Comparison of ENCODE assay signal across 10 mouse cellular contexts in genomic region chr13:77548386-77548695, GRCm38 (mm10).
DNase-seq lines count a peak whose midpoint lies in the region; ATAC-seq and TF ChIP-seq lines count a peak whose summit lies in the region.
"Had no signal": no experiment of that assay in that cellular context is flagged by ENCODE, and none has a peak within 500 bp of the region (broad histone marks: within the 10 kb centered on the region; RNA-seq: fewer than 3 reads in every experiment).

No protein-coding gene starts in this region.

- H3K4me3 ChIP-seq in hindbrain, embryonic 14.5 days (replicated peaks; ENCODE audit: low read length) = peak overlapping the region; percentile 5; the same call in 1 of the 2 replicates
- no peak overlapping the region for H3K4me3 ChIP-seq in neural tube, embryonic 11.5 days (ENCODE audit: low read depth, low read length)
- no peak overlapping the region for H3K4me3 ChIP-seq in liver, postnatal 0 days (ENCODE audit: low read depth, low read length)
- H3K4me3 ChIP-seq: limb, embryonic 15.5 days had no signal

- H3K27ac ChIP-seq in hindbrain, embryonic 14.5 days = no peak overlapping the region
- H3K27ac ChIP-seq in neural tube, embryonic 11.5 days (ENCODE audit: low read depth, low read length) = no peak overlapping the region
- no peak overlapping the region for H3K27ac ChIP-seq in liver, postnatal 0 days (ENCODE audit: low read depth)
- H3K27ac ChIP-seq: limb, embryonic 15.5 days had no signal

- no peak for TF ChIP-seq CTCF in liver, postnatal 0 days (IDR thresholded peaks at IDR 0.05; ENCODE audit: low read depth)

- H3K36me3 ChIP-seq in hindbrain, embryonic 14.5 days (replicated peaks; ENCODE audit: control insufficient read depth, insufficient read depth) = no peaks in the 10 kb centered on the region
- H3K36me3 ChIP-seq in neural tube, embryonic 11.5 days (ENCODE audit: control insufficient read depth, insufficient read depth, low read length) = no peaks in the 10 kb centered on the region
- no peaks in the 10 kb centered on the region for H3K36me3 ChIP-seq in liver, postnatal 0 days (replicated peaks; ENCODE audit: insufficient read depth, low read length)
- H3K36me3 ChIP-seq: limb, embryonic 15.5 days had no signal

- WGBS in hindbrain, embryonic 14.5 days = 1% methylated on average over 3 of the region's 3 CpGs
- WGBS in neural tube, embryonic 11.5 days = 8% methylated on average over 3 of the region's 3 CpGs
- 27% methylated on average over 3 of the region's 3 CpGs for WGBS in liver, postnatal 0 days (ENCODE audit: insufficient replicate concordance)

- H3K9ac ChIP-seq in hindbrain, embryonic 14.5 days = peak overlapping the region; percentile 34; the same call in 1 of the 2 replicates
- no peak overlapping the region for H3K9ac ChIP-seq in neural tube, embryonic 11.5 days (ENCODE audit: low read length)
- no peak overlapping the region for H3K9ac ChIP-seq in liver, postnatal 0 days (replicated peaks)
- H3K9ac ChIP-seq: limb, embryonic 15.5 days had no signal

- H3K9me3 ChIP-seq in hindbrain, embryonic 14.5 days (ENCODE audit: control insufficient read depth, low read length) = no peaks in the 10 kb centered on the region
- no peaks in the 10 kb centered on the region for H3K9me3 ChIP-seq in neural tube, embryonic 11.5 days (ENCODE audit: control insufficient read depth, low read length)
- H3K9me3 ChIP-seq in liver, postnatal 0 days (ENCODE audit: low read length) = no peaks in the 10 kb centered on the region
- H3K9me3 ChIP-seq: limb, embryonic 15.5 days had no signal

- H3K4me1 ChIP-seq in hindbrain, embryonic 14.5 days (replicated peaks; ENCODE audit: control insufficient read depth, insufficient read depth, low read length) = peaks cover 8% of the 10 kb centered on the region
- no peaks in the 10 kb centered on the region for H3K4me1 ChIP-seq in neural tube, embryonic 11.5 days (ENCODE audit: control insufficient read depth, insufficient read depth, low read length)
- H3K4me1 ChIP-seq in liver, postnatal 0 days (ENCODE audit: insufficient read depth) = no peaks in the 10 kb centered on the region
- H3K4me1 ChIP-seq: limb, embryonic 15.5 days had no signal

- intact Hi-C loops in gastrocnemius, postnatal 36 days (cut with DNase I) = no loop called here

- TF ChIP-seq EP300 in liver, postnatal 0 days (IDR thresholded peaks at IDR 0.05; ENCODE audit: low read depth) = no peak

- DNase-seq in kidney, postnatal 10 days = peak; percentile 13
- no peak for DNase-seq in kidney, adult 9 months
- DNase-seq in embryo, embryonic 9.5 days (ENCODE audit: extremely low spot score) = peak; percentile 49
- DNase-seq in hindbrain, embryonic 14.5 days (ENCODE audit: low spot score) = peak; percentile 34
- DNase-seq in neural tube, embryonic 11.5 days (ENCODE audit: low spot score) = peak; percentile 53
- no peak for DNase-seq in gastrocnemius, postnatal 36 days
- DNase-seq in liver, postnatal 0 days = no peak
- DNase-seq in urinary bladder, postnatal 36 days (ENCODE audit: low spot score in 2 of 2) = no peak
- DNase-seq: heart, postnatal 14 days had no signal

- peak; percentile 73; the same call in 1 of the 2 replicates for ATAC-seq in hindbrain, embryonic 14.5 days (ENCODE audit: low FRiP score)
- ATAC-seq in neural tube, embryonic 11.5 days (ENCODE audit: insufficient read depth, low FRiP score, low TSS enrichment) = peak; percentile 91
- ATAC-seq in liver, postnatal 0 days = no peak

- peak overlapping the region; percentile 50 for H3K4me2 ChIP-seq in hindbrain, embryonic 14.5 days (replicated peaks)
- H3K4me2 ChIP-seq in neural tube, embryonic 11.5 days (ENCODE audit: low read depth) = peak overlapping the region; percentile 32
- H3K4me2 ChIP-seq in liver, postnatal 0 days (ENCODE audit: low read depth, low read length) = no peak overlapping the region
- H3K4me2 ChIP-seq: limb, embryonic 15.5 days had no signal

- H3K27me3 ChIP-seq in hindbrain, embryonic 14.5 days (ENCODE audit: control insufficient read depth, insufficient read depth, low read length) = no peaks in the 10 kb centered on the region
- H3K27me3 ChIP-seq in neural tube, embryonic 11.5 days (ENCODE audit: control insufficient read depth, insufficient read depth, low read length) = no peaks in the 10 kb centered on the region
- no peaks in the 10 kb centered on the region for H3K27me3 ChIP-seq in liver, postnatal 0 days (ENCODE audit: insufficient read depth, low read length)
- H3K27me3 ChIP-seq: limb, embryonic 15.5 days had no signal

Comparison
In these comparisons a context has a peak if more than half of its experiments do, and no peak if none do; other contexts are left out.
1. DNase-seq: peak in kidney, postnatal 10 days (single experiment), embryo, embryonic 9.5 days (single experiment), hindbrain, embryonic 14.5 days (single experiment) and neural tube, embryonic 11.5 days (single experiment); none in kidney, adult 9 months (single experiment), gastrocnemius, postnatal 36 days (0 of 2), liver, postnatal 0 days (single experiment) and urinary bladder, postnatal 36 days (0 of 2).